Mouse (Mus musculus): ENCODE results near the gene Zfp526.

GRCm38 (mm10) chr7:25241062-25241461, 19.8 kb downstream of the Zfp526 start:
- no peak for TF ChIP-seq HCFC1 (IDR thresholded peaks at IDR 0.05; ENCODE audit: low read depth, low read length)
- no peak for TF ChIP-seq POLR2A (IDR thresholded peaks at IDR 0.05; ENCODE audit: control insufficient read depth in 1 of 2, insufficient read depth in 1 of 2, low read depth in 1 of 2, low read length in 2 of 2, poor library complexity in 1 of 2)
- no peak for TF ChIP-seq MXI1 (IDR thresholded peaks at IDR 0.05; ENCODE audit: low read depth, low read length)
- TF ChIP-seq KAT2A (conservative IDR thresholded peaks at IDR 0.05; ENCODE audit: low read depth, low read length), result no peak
- TF ChIP-seq CHD2 (IDR thresholded peaks at IDR 0.05; ENCODE audit: low read length), result no peak
- no peak for TF ChIP-seq ETS1 (IDR thresholded peaks at IDR 0.05; ENCODE audit: low read depth, low read length)
- peak; percentile 6 to 40 (median 29); a peak in 4 of 6 replicates for TF ChIP-seq CTCF (IDR thresholded peaks at IDR 0.05 in 2 of 3, conservative IDR thresholded peaks at IDR 0.05 in 1 of 3; ENCODE audit: control insufficient read depth in 1 of 3, insufficient read depth in 1 of 3, low read depth in 2 of 3, low read length in 3 of 3, poor library complexity in 1 of 3, severe bottlenecking in 1 of 3)
- TF ChIP-seq POLR2AphosphoS2 (IDR thresholded peaks at IDR 0.05; ENCODE audit: low read length), result no peak
- no peak for TF ChIP-seq GATA1 (IDR thresholded peaks at IDR 0.05; ENCODE audit: low read depth, low read length)
- no peak for TF ChIP-seq BHLHE40 (IDR thresholded peaks at IDR 0.05; ENCODE audit: borderline replicate concordance, low read depth, low read length)
- no peak for TF ChIP-seq EP300 (IDR thresholded peaks at IDR 0.05; ENCODE audit: low read depth in 1 of 2, low read length in 2 of 2)
- TF ChIP-seq E2F4 (IDR thresholded peaks at IDR 0.05; ENCODE audit: borderline replicate concordance, low read depth, low read length), result no peak
- no peak for TF ChIP-seq POLR2AphosphoS5 (IDR thresholded peaks at IDR 0.05; ENCODE audit: borderline replicate concordance, low read depth, low read length)
- TF ChIP-seq GABPA (IDR thresholded peaks at IDR 0.05; ENCODE audit: low read depth, low read length), result no peak
